Mouse (Mus musculus) megakaryocyte progenitor cell, adult 5-6 weeks (primary cell): ENCODE results near the gene Tuba3b. TPM values are rescaled to one million over a fixed set of nuclear protein-coding genes. Genes with fewer than 3 reads are reported as not detected.

ENCODE experiments used
- ATAC-seq: replicated peaks from 2 replicates; pipeline ENCODE4 v1.8.0; 2016; ENCODE audit warnings: mild to moderate bottlenecking, moderate TSS enrichment, inconsistent platforms; ENCODE audit not compliant: poor library complexity
- total RNA-seq, 2 experiments: library from RNA; stranded (forward) in 1 of 2; stranded (reverse) in 1 of 2; fragments of 157-497, 149-512 nt in 1 of 2; fragments of 200-1000 nt in 1 of 2; gene quantifications; 2 replicates each; pipeline versions ENCODE4 v1.2.3 to v1.2.4; 2015 to 2017

Gene Tuba3b
- total RNA-seq, 2 experiments from 2014 or later, result not detected

DNA sequence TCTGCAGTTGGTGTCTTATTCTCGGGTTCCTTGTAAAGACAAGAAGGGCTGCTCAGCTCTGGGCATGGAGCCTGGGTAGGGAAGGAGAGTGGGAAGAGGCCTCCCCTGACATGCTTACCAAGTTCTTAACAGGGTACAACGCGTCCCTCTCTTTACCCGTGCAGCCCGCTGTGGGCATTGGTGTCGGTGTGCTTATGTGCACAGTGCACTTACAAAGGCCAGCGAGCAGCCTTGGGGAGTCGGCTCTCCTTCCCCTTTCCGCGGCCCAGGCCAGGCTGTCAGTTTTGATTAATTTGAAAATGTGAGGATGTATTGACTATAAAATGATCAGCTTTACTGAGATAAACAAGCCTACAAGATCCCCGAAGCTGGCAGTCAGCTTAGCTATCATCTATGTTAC is 45.4 kb downstream of the Tuba3b start:
- no peak for ATAC-seq

DNA sequence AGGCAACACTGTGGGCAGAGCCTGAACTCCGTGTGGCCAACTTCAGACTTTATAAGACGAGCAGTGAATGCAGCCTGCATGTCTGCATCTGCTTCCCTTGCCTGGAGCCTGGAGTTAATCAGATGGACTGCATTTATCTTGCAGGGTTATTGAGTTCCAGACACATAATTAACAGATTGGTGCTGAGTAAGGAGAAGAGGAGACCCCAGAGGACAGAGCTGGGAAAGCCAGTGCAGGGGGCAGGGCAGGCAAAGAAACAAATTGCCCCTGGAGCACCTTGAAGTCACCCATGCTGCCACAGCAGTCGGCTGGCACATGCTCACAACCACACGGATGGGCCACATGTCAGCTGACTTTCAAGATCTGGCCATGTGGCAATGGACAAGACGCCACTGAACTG is 48.7 kb downstream of the Tuba3b start:
- no peak for ATAC-seq

DNA sequence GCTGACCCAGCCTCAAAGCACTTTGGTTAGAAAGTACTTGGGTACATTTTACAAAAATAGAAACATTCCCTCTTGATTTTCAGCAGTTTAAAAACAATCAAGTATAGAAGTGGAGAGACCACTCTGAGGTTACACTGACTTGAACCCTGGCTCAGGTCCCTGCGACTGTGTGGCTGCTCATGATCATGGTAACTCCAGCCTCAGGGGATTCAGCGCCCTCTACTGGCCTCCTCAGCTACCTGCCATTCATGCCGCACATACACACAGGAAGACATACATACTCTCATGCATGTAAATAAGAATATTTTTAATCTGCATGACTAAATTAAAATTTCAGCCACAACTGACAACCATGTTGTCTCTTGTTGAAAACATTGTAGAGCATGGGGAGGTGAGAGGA is 50.2 kb downstream of the Tuba3b start:
- ATAC-seq, result no peak

DNA sequence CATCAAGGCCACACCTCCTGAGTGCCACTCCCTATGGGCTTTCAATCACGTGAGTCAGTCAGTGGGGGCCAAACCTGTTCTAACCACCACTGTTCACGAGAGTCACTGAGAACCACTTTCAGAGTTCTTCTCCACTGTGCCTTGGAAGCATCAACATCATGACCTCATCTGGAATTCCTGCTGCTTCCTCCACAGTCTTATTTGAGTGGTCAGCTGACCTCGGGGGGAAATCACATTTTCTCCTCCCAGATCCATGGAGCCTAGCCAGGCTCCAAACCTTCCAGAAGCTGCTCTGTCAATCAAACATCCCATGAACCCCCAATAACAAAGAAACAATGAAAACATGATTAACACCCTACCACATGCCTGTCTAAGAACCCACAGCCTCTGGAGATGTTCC is 52.1 kb downstream of the Tuba3b start:
- ATAC-seq, result no peak

DNA sequence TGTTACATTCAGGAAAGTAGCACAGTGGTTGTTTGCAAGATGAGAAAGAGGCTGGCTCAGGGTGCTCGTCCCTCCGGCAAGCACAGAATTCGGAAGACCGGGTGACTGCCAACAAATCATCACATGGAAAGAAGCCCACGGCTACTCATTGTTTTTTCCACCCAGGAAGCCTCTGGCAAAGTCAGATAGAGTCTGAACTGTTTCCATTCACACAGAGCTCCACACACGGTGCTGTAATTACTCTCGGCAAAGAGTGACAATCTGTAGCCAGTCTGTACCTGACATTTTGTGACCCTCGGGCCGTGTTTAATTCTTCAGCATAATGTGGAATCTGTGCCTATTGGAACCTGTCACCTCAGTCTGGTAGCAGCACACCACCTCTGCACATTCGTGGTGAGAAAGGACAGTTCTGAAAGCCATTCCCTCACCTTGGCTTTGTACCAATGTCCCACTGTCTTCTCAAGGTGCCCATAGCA is 54.1 kb downstream of the Tuba3b start:
- no peak for ATAC-seq

Other genes with a start within 250 kb of the Tuba3b start
- not detected in 2 replicates for gene Lmntd1, start 1.4 kb upstream of the Tuba3b start, total RNA-seq (2015)
- gene Lmntd1, start 1.4 kb upstream of the Tuba3b start, total RNA-seq (2017), result not detected in 2 replicates
- gene Rassf8, start 131.0 kb downstream of the Tuba3b start, total RNA-seq (2015), result 8.3 and 11.5 TPM in 2 replicates
- gene Rassf8, start 131.0 kb downstream of the Tuba3b start, total RNA-seq (2017), result 11.9 and 14.8 TPM in 2 replicates
- gene Bhlhe41, start 249.8 kb downstream of the Tuba3b start, total RNA-seq (2015), result 0.02 TPM in 1 of 2 replicates, not detected in the other
- 0.12 TPM in 1 of 2 replicates, not detected in the other for gene Bhlhe41, start 249.8 kb downstream of the Tuba3b start, total RNA-seq (2017)